Mouse (Mus musculus) midbrain, embryonic 12.5 days (tissue): ENCODE measurements at regions not wholly inside any gene's neighbourhood (a gene's known extent, or its start where the extent isn't known, plus 50 kb on each side); places are given as distances from the start of the nearest gene placed in this dataset.

Experiments
- ATAC-seq: fragments of 200-750 bp; cut with Nextera tagmentation; 2 replicates; pipeline ENCODE4 v1.8.0; 2017; ENCODE audit warnings: low read depth, moderate TSS enrichment, moderate library complexity; ENCODE audit not compliant: low FRiP score
- H3K27ac ChIP-seq: fragments of 300-500 bp; sonication (generic); replicated peaks from 2 replicates; pipeline ENCODE4 v1.5.1; 2016; ENCODE audit warnings: mild to moderate bottlenecking
- H3K27me3 ChIP-seq: fragments of 300-500 bp; sonication (generic); 2 replicates; pipeline ENCODE4 v1.6.1; 2016; ENCODE audit warnings: mild to moderate bottlenecking
- H3K36me3 ChIP-seq: fragments of 300-500 bp; sonication (generic); 2 replicates; pipeline ENCODE4 v1.6.1; 2016
- H3K4me1 ChIP-seq: fragments of 300-500 bp; sonication (generic); 2 replicates; pipeline ENCODE4 v1.6.1; 2016
- H3K4me2 ChIP-seq: fragments of 300-500 bp; sonication (generic); replicated peaks from 2 replicates; pipeline ENCODE4 v1.6.1; 2016; ENCODE audit warnings: mild to moderate bottlenecking, moderate library complexity
- H3K4me3 ChIP-seq: fragments of 300-500 bp; sonication (generic); 2 replicates; pipeline ENCODE4 v1.5.1; 2016; ENCODE audit warnings: mild to moderate bottlenecking
- H3K9ac ChIP-seq: fragments of 300-500 bp; sonication (generic); replicated peaks from 2 replicates; pipeline ENCODE4 v1.6.1; 2016; ENCODE audit warnings: mild to moderate bottlenecking, moderate library complexity
- H3K9me3 ChIP-seq: fragments of 300-500 bp; sonication (generic); 2 replicates; pipeline ENCODE4 v1.6.1; 2016; ENCODE audit warnings: mild to moderate bottlenecking
- WGBS: fragments of 180-500 bp; shearing (Covaris S2); methylation state at CpG from one replicate; pipeline ENCODE4 v1.1.7; 2016; 5-methylcytosine and 5-hydroxymethylcytosine counted together

DNA sequence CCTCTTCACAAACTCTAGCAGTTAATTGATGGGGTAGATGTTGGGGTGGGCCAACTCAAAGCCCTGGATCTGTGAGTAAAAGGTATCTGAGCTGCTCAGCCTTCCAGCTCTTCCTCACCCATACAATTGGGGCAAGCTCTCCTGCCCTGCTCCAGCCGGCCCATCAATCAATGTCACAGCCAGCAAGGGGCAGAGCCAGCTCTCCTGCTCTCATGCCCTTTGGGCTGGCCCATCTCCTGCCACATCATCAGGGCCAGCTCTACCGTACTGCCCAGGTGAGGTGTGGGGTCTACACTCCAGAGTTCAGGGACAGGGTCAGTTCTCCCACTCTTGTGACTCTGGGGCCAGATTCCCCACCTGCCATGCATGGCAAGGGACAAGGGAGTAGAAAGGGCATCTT is 107.3 kb upstream of the 4930583I09Rik start:
- Histone ChIP-seq H3K4me1 (no peaks in the 10 kb centered on the region), H3K9me3 (no peaks in the 10 kb centered on the region), H3K4me2 (no peak overlapping the region), H3K4me3 (no peak overlapping the region), H3K9ac (no peak overlapping the region), H3K36me3 (no peaks in the 10 kb centered on the region), H3K27ac (no peak overlapping the region), H3K27me3 (no peaks in the 10 kb centered on the region)
- ATAC-seq: no peak
- WGBS: 94% methylated on average over 2 of the region's 2 CpGs

DNA sequence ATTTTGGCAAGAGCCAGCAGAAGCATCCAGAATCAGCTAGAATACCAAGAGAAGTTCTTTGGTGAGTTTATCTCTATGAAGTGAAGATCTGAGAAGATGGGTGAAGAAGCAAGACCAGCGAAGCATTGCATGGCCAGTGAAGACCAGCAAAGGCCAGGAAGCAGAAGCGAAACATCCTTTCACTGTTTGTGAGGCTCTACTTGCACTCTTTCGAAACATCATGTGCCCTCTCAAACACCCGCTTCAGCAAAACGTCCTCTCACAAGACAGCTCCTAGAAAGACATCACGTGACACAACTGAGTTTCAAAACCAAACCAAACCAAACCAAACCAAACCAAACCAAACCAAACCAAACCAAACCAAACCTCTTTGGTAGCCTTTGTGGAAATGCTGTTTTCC is 105.7 kb upstream of the 4930583I09Rik start:
- Histone ChIP-seq H3K4me2 (no peak overlapping the region), H3K9ac (no peak overlapping the region), H3K4me3 (no peak overlapping the region), H3K9me3 (no peaks in the 10 kb centered on the region), H3K36me3 (no peaks in the 10 kb centered on the region), H3K27me3 (no peaks in the 10 kb centered on the region), H3K4me1 (no peaks in the 10 kb centered on the region), H3K27ac (no peak overlapping the region)
- WGBS: 93% methylated on average over 6 of the region's 6 CpGs
- ATAC-seq: no peak

DNA sequence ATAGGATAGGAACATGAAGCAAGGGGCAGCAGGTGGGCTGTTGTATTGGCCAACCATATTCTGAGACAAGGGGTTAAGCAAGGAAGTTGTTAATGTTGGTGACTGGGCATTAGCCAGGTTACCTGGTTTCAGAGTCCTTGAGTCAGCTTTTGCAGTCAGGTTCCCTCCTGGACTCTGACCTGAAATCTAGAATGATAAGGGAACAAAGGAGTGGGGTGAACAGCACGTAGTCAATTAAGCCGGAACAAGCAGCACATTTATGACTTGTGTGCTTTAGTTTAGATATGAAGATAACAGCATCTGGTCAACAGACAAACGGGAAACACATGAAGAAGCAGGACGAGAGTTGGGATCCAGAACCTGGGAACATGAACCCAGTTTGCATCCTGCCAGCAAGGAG is 99.8 kb upstream of the 4930583I09Rik start:
- no peak for ATAC-seq
- Histone ChIP-seq H3K27ac (no peak overlapping the region), H3K4me2 (no peak overlapping the region), H3K36me3 (no peaks in the 10 kb centered on the region), H3K9me3 (no peaks in the 10 kb centered on the region), H3K9ac (no peak overlapping the region), H3K27me3 (no peaks in the 10 kb centered on the region), H3K4me3 (no peak overlapping the region), H3K4me1 (0 out of 2 replicates have a peak, but pooled peaks cover 3% of the 10 kb centered on the region)
- 88% methylated on average over 4 of the region's 4 CpGs for WGBS

DNA sequence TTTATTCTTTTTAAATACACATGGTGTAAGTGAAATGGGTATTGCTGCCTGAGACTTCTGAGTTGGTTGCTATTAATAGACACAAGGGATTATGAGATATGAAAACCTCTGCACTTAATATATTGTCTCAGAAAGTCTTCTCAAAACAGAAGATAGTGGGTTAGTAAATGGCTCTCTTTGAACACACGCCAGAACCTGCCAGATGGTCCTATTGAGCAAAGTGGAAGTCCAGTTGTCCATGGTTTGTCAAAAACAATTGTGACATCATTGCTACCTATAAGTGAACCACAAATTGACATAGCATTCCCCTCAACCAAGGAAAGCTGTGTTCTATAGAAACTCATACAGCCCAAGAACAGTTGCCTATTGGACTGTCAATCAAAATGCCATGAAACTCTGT is 98.5 kb upstream of the 4930583I09Rik start:
- ATAC-seq: no peak
- no peak overlapping the region for H3K27ac ChIP-seq
- H3K9me3 ChIP-seq: no peaks in the 10 kb centered on the region
- no peak overlapping the region for H3K4me3 ChIP-seq
- H3K27me3 ChIP-seq: no peaks in the 10 kb centered on the region
- no peak overlapping the region for H3K9ac ChIP-seq
- no peaks in the 10 kb centered on the region for H3K36me3 ChIP-seq
- H3K4me2 ChIP-seq: no peak overlapping the region
- 82% methylated on average over 1 of the region's 1 CpGs for WGBS
- 0 out of 2 replicates have a peak, but pooled peaks cover 3% of the 10 kb centered on the region for H3K4me1 ChIP-seq

DNA sequence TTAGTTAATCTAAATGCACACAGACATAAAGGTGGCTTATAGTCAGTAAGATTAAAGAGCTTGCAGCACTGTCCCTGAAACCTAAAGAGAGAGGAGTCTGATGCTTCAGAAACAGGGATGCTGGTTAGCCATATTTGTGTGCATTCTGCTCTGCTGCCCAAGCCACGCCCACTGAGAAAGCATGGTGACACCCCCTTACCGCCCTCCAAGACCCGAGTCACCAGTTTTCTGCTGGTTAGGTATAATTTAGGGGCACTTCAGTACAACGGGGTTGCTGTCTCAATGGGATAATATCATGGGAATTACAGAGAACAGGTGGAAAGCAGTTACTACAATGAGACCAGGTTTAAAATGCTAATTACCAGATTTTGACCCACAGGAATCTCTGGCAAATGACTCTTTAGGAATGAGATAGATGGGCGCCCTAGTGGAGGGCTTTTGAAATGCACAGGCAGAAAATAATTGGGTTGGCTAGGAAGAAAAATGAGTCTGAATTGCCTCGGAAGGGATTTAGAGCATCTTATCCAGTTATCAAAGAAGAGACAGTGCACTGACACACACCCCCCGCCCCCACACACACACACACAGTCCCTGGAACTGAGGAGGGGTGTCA is 95.1 kb upstream of the 4930583I09Rik start:
- H3K9me3 ChIP-seq: no peaks in the 10 kb centered on the region
- peaks cover 2% of the 10 kb centered on the region; the same call in 1 of the 2 replicates for H3K27me3 ChIP-seq
- H3K4me2 ChIP-seq: no peak overlapping the region
- no peak overlapping the region for H3K27ac ChIP-seq
- H3K36me3 ChIP-seq: no peaks in the 10 kb centered on the region
- ATAC-seq: 0 out of 2 replicates have a peak, but pooled peaks have one; percentile 47
- H3K4me3 ChIP-seq: no peak overlapping the region
- H3K4me1 ChIP-seq: 0 out of 2 replicates have a peak, but pooled peaks cover 3% of the 10 kb centered on the region
- H3K9ac ChIP-seq: no peak overlapping the region
- 43% methylated on average over 7 of the region's 7 CpGs for WGBS

DNA sequence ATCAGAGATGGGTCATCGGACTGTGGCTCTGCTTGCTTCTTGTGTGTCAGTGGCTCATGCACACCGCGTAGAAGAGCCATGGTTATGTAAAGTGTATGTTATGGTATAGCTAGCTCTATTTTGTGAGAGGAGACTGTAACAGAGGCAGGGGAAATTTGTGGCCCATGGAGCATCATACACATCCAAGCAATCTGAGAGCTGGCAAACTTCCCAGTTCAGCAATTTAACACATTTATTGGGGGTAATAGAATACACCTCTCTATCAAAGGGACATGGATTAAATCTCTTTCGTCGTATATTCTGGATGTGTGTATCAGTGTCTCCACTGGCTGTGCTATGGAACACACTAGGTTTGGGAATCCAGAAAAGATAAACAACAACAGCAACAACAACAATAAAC is 87.9 kb upstream of the 4930583I09Rik start:
- Histone ChIP-seq H3K4me2 (no peak overlapping the region), H3K4me3 (no peak overlapping the region), H3K4me1 (no peaks in the 10 kb centered on the region; the same call in 1 of the 2 replicates), H3K9ac (no peak overlapping the region), H3K36me3 (no peaks in the 10 kb centered on the region), H3K27ac (no peak overlapping the region), H3K9me3 (no peaks in the 10 kb centered on the region), H3K27me3 (peaks cover 3% of the 10 kb centered on the region; the same call in 1 of the 2 replicates)
- ATAC-seq: no peak
- 94% methylated on average over 5 of the region's 5 CpGs for WGBS

DNA sequence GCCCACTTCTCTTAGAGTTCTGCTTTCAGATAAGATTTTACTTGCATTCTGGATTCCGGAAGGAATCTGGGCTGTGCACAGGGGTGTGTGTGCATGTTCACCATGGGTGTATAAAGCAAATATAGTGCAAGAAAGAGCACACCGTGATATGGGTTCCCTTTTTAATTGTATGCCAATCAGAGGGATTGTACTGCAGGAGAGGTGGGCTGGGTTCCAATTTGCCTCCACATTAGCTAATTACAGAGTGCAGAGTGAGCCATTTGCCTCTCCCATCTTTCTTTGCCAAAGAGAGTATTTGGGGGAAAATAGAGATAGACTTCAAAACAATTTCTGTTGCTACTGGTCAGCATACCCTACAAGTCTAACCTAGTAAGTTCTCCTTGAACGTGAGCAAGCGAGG is 86.4 kb upstream of the 4930583I09Rik start:
- no peak overlapping the region for H3K4me3 ChIP-seq
- no peak overlapping the region for H3K4me2 ChIP-seq
- no peaks in the 10 kb centered on the region; the same call in 1 of the 2 replicates for H3K4me1 ChIP-seq
- no peaks in the 10 kb centered on the region for H3K36me3 ChIP-seq
- peaks cover 3% of the 10 kb centered on the region; the same call in 1 of the 2 replicates for H3K27me3 ChIP-seq
- H3K27ac ChIP-seq: no peak overlapping the region
- 91% methylated on average over 4 of the region's 4 CpGs for WGBS
- H3K9me3 ChIP-seq: no peaks in the 10 kb centered on the region
- ATAC-seq: no peak
- no peak overlapping the region for H3K9ac ChIP-seq

DNA sequence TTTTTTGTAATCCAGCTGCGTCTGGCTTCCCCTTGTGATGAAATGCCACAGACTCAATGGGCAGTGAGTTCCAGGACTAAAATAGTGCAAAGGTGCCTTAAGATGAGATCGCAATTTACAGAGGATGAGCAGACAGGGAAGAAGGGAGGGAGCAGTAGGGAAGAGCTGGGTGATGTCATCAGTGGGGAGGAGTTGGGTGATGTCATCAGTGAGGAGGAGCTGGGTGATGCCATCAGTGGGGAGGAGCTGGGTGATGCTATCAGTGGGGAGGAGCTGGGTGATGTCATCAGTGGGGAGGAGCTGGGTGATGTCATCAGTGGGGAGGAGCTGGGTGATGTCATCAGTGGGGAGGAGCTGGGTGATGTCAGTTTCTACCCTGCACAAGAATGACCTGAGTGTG is 84.4 kb upstream of the 4930583I09Rik start:
- Histone ChIP-seq H3K9ac (no peak overlapping the region), H3K27me3 (no peaks in the 10 kb centered on the region), H3K9me3 (no peaks in the 10 kb centered on the region), H3K36me3 (no peaks in the 10 kb centered on the region), H3K4me3 (no peak overlapping the region), H3K4me1 (peaks cover 12% of the 10 kb centered on the region), H3K27ac (no peak overlapping the region), H3K4me2 (no peak overlapping the region)
- no peak for ATAC-seq
- WGBS: 82% methylated on average over 2 of the region's 2 CpGs

DNA sequence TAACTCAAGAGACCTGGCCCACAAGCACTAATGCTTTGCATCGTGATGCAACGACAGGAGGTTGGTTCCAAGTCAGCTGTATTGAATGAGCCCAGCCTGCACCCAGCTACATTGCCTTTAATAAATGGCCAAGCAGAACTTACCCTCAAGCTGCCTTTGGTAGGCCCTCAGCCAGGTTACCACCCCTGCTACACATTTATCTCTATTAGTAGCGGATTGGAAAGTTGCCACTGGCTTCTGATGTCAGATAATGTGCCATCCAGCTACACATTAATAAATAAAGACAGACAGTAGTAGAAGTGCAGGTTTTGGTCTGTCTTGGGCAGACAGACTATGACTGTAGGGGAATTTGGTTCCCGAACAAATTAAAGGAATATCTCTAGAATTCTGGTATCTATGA is 82.0 kb upstream of the 4930583I09Rik start:
- H3K4me2 ChIP-seq: no peak overlapping the region
- no peak overlapping the region for H3K9ac ChIP-seq
- H3K27ac ChIP-seq: no peak overlapping the region
- H3K27me3 ChIP-seq: no peaks in the 10 kb centered on the region
- 91% methylated on average over 4 of the region's 4 CpGs for WGBS
- H3K36me3 ChIP-seq: no peaks in the 10 kb centered on the region
- H3K9me3 ChIP-seq: no peaks in the 10 kb centered on the region
- no peak overlapping the region for H3K4me3 ChIP-seq
- H3K4me1 ChIP-seq: peaks cover 29% of the 10 kb centered on the region
- no peak for ATAC-seq

DNA sequence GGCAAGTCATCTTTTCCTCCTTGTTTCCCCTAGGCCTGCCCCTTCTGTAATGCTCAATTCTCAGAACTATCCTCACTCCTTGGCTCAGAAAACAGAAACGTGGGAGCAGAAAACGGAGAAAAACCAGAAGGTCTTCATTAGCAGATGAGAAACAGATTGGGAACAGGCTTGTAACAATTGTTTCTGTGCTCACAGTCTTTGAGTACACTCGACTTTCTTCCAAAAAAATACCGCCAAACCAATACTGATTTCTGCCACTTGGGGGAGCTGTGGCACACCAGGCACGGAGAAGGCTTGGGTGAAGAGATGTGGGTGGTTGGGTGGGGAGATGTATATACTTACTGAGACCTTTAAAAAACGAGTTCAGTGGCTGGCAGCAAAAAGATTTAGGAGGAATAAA is 80.8 kb upstream of the 4930583I09Rik start:
- Histone ChIP-seq H3K4me2 (no peak overlapping the region), H3K4me1 (peaks cover 29% of the 10 kb centered on the region), H3K27ac (no peak overlapping the region), H3K9me3 (no peaks in the 10 kb centered on the region), H3K27me3 (no peaks in the 10 kb centered on the region), H3K4me3 (no peak overlapping the region), H3K9ac (no peak overlapping the region), H3K36me3 (no peaks in the 10 kb centered on the region)
- WGBS: 70% methylated on average over 6 of the region's 6 CpGs
- ATAC-seq: no peak

DNA sequence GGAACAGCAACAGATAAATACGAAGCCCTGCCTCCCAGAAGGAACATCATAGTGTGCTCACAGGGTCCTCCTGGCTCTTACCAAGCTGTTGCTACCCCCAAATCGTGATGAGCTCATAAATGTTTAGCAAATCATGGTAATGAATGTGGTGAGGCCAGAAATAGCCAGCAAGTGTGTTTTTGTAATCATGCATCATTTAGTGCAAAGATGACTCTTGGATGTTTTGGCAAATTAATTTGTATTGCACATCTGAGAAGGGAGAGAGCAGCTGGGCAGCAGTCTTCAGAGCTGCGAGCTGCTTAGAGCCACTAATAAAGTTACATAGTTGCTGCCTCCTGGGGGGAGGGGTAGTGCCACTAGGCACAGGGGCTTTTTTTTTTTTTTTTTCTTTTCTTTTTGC is 79.8 kb upstream of the 4930583I09Rik start:
- no peak overlapping the region for H3K4me3 ChIP-seq
- H3K36me3 ChIP-seq: no peaks in the 10 kb centered on the region
- H3K4me1 ChIP-seq: peaks cover 29% of the 10 kb centered on the region
- WGBS: 29% methylated on average over 3 of the region's 3 CpGs
- no peaks in the 10 kb centered on the region for H3K27me3 ChIP-seq
- no peak overlapping the region for H3K9ac ChIP-seq
- no peaks in the 10 kb centered on the region for H3K9me3 ChIP-seq
- no peak overlapping the region for H3K27ac ChIP-seq
- ATAC-seq: 0 out of 2 replicates have a peak, but pooled peaks have one; percentile 23
- H3K4me2 ChIP-seq: no peak overlapping the region

DNA sequence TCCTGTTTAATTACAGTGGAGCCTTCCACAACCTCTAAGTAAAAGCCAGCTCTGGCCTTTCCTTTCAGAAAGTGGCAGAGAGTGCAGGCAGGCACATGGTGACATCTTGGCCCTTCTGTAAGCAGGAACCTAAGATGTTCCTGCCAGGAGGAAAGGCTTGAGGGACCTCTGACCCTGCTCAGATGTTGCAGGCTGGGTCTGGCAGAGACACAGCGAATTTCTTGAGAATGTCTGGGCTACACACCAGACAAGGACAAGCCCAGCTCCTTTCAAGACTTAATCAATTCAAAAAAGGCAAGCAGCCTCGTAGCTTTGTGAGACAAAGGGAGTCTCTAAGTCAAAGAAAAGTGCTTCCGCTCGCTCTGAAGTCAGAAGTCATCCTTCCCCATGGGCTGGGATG is 79.2 kb upstream of the 4930583I09Rik start:
- 3% methylated on average over 4 of the region's 4 CpGs for WGBS
- Histone ChIP-seq H3K9me3 (no peaks in the 10 kb centered on the region), H3K9ac (no peak overlapping the region), H3K4me2 (no peak overlapping the region), H3K27ac (no peak overlapping the region), H3K4me1 (peaks cover 29% of the 10 kb centered on the region), H3K4me3 (no peak overlapping the region), H3K27me3 (no peaks in the 10 kb centered on the region), H3K36me3 (no peaks in the 10 kb centered on the region)
- ATAC-seq: no peak

DNA sequence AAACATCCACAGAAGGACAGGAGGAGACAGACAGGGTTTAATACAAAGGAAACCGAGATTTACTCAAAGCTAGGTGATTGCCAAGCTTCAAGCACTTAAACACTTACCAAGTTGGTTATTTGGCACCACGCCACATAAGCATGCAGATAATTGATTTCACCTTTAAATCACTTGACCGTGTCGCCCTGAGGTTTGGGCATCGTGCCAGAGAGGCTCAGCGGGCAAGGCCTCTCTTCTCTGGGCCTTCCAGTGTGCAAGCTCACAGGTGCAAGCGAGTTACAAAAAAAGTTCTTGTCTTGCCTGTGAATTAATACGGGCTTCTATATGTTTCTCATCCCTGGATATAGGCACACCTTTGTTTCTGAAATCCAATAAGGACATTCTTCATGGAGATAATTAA is 78.4 kb upstream of the 4930583I09Rik start:
- H3K4me1 ChIP-seq: peaks cover 29% of the 10 kb centered on the region
- no peak overlapping the region for H3K4me3 ChIP-seq
- no peak overlapping the region for H3K4me2 ChIP-seq
- no peak overlapping the region for H3K9ac ChIP-seq
- 59% methylated on average over 8 of the region's 8 CpGs for WGBS
- H3K36me3 ChIP-seq: no peaks in the 10 kb centered on the region
- H3K27ac ChIP-seq: no peak overlapping the region
- no peak; the same call in 1 of the 2 replicates for ATAC-seq
- H3K27me3 ChIP-seq: no peaks in the 10 kb centered on the region
- no peaks in the 10 kb centered on the region for H3K9me3 ChIP-seq
